Mouse (Mus musculus) spleen, adult 10 weeks (tissue): Measurements from ENCODE around the gene Dnaaf1. TPM values are rescaled to one million over a fixed set of nuclear protein-coding genes. Genes with fewer than 3 reads are reported as not detected.

Experiments used
- polyA plus RNA-seq: library from polyadenylated mRNA; stranded (reverse); fragments of 350-450 nt; fragmentation: Illumina TruSeq; extraction: RNeasy Lipid Tissue Mini Kit (QIAGEN cat#74804); gene quantifications from one replicate; pipeline ENCODE4 v1.2.3, GENCODE M21; 2015; ENCODE audit warnings: low replicate concordance; ENCODE audit not compliant: insufficient read depth

Gene Dnaaf1
- polyA plus RNA-seq = not detected

DNA sequence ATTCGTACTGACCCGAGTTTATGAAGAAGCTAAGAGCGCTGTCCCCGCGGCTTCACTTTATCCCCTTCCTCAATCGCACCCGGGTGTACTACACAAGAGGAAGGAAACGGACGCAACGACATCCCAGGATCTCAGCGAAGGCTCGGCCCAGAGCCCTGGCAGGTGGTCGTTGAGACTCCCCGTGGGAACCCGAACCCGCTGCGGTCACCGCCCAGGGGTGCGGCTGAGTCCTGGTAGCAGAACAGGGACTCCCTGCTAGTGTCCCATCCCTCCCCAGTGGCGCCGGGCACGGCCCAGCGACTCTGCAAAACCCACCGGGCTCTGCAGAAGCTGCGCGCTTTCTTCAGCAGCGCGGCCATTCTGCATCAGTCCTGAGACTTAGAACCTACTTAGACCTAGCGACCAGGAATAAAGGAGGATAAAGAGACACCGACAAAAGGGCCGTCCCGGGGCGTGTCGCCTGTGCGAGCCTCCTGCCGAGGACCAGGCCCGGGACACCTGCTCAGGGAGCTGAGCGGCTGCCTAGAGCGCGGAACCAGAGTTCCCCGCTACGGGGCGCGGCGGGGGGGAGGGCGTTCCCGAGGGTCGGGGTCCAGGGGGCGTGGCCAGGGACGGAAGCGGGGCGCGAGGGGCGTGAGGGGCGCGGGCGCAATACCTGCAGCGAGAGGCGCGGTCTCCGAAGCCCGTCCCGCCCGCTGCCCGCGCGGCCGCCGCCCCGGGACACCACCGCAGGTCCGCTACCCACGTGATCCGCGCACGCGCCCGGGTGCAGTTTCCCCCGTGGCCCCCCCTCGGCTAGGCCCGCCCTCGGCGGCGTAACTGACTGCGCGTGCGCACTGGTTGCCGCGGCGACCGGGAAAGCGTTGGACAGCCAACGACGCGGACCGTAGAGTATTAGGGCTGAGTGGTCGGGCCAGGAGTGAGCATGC is at the start of gene Dnaaf1, which contains the start of gene Hsdl1:
Gene Dnaaf1 (plus strand): TSS at position 799 of the 929 bp plus-strand sequence.
Gene Hsdl1 (minus strand): TSS at position 747 of the 929 bp plus-strand sequence.

DNA sequence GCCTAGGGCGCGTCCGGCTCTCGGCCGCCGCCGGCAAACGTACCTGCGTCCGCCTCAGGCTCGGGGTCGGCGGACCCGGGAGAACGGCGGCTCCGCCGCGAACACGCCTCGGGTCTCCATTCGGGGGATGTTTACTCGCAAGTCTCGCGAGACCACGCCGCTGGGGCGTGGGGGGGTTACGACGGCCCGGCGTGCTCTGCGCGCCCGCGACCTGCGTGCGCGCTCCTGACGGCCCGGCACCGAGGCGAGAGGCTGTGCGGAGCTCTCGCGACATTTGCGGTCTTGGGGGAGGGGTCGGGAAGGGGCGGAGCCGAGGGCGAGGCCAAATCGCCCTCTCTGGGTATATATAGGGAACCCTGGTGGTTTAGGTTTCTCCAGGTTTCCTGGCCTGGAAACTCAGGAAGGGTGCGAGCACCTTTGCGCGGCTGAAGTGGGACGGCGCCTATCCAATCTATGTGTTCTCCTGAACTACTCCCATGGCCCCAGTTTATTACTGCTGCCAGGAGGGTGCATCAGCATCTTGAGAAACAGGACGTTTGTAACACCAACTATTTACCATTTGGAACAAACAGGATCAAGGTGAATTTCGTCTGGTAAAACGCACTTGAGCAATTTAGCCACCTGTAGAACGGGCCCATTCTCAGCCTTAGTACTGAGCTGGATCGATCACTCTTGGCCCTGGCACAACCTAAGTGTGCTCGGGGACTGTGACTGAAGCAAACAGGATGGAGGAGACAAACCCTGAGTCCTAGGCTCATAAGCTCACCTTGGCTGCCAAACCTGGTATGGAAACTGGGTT is 16.2 kb upstream of the Dnaaf1 start, which contains the start of gene Mbtps1:
Gene Mbtps1 (minus strand): TSS at position 133 of the 799 bp plus-strand sequence.

DNA sequence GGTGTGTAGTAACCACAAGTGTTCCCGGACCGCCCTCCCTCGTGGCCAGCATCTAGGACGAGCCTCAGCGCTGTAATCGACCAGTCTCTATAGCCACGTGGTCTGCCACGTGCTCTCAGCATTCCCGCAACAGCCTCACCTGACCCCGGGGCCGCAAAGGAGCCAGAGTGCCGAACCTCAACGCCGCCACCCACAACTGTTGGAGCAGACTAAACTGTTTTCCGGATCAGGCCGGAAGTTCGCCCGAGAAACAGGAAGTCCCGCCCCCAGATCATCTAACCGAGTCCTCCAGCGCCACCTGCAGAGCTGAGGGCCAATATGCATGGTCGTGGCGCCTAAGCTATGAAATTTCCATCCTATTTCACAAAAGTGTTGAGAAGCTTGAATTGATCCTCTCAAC is 30.0 kb downstream of the Dnaaf1 start, which contains the start of gene Taf1c:
Gene Taf1c (minus strand): TSS at position 227 of the 400 bp plus-strand sequence.

DNA sequence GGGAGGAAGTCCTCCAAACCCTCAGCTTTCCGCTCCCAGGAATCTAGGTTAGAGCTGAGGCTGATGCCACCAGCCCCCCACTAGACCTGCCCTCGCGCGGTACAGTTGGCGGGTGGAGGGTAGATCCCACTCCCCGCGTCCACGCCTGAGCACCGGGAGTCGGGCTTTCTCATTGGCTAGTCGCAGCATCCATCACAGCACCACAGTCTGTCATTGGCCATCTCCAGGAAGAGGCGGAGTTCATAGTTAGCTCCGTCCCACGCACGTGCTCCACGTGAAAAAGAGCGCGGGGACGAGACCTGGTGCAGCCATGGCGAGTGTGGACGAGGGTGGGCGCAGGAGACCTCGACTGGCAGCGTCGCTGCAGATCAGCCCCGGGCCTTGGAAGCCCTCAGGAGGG is 37.4 kb downstream of the Dnaaf1 start, which contains the start of gene Adad2:
Gene Adad2 (plus strand): TSS at position 277 of the 400 bp plus-strand sequence.

DNA sequence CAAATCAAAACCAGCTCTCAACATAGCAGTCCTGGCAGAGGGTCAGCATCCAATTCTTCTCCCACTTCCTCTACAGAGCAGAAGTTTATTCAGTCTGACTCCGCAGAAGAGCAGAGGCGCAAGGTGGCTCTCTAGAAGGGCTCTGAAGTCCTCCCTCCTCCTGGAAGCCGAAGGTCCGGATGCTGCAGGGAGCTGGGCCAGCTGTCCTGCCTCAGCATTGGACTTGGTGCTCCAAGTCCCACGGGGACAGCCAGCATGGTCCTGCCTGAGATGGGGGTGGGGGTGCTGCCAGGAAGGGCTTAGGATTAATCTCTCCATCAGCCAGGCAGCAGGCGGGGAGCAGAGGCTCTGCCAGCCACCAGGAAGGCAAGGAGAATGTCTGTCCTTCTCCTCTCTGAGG is 60.3 kb downstream of the Dnaaf1 start, which contains the start of gene Kcng4:
Gene Kcng4 (minus strand): TSS at position 303 of the 400 bp plus-strand sequence.

Other genes starting within 250 kb of the Dnaaf1 start
- gene Hsbp1, start 230.7 kb upstream of the Dnaaf1 start, polyA plus RNA-seq = 126 TPM
- gene Mlycd, start 180.4 kb upstream of the Dnaaf1 start, polyA plus RNA-seq = 6.8 TPM
- 1.3 TPM for gene Osgin1, start 141.1 kb upstream of the Dnaaf1 start, polyA plus RNA-seq
- gene Necab2, start 128.5 kb upstream of the Dnaaf1 start, polyA plus RNA-seq = 0.26 TPM
- 0.17 TPM for gene Slc38a8, start 73.5 kb upstream of the Dnaaf1 start, polyA plus RNA-seq
- 65.4 TPM for gene Mbtps1, start 16.5 kb upstream of the Dnaaf1 start, polyA plus RNA-seq
- gene Hsdl1, start 52 bp upstream of the Dnaaf1 start, polyA plus RNA-seq = 31.2 TPM
- 2.6 TPM for gene Taf1c, start 30.0 kb downstream of the Dnaaf1 start, polyA plus RNA-seq
- gene Adad2, start 37.5 kb downstream of the Dnaaf1 start, polyA plus RNA-seq = not detected
- 0.07 TPM for gene Kcng4, start 60.4 kb downstream of the Dnaaf1 start, polyA plus RNA-seq
- 1.4 TPM for gene Wfdc1, start 91.1 kb downstream of the Dnaaf1 start, polyA plus RNA-seq
- gene Atp2c2, start 124.8 kb downstream of the Dnaaf1 start, polyA plus RNA-seq = not detected
- 4.4 TPM for gene Tldc1, start 203.2 kb downstream of the Dnaaf1 start, polyA plus RNA-seq